Mouse (Mus musculus) ES-CJ7 (cell line): Measurements from ENCODE around the gene Cpm.
"Not testable (repeated sequence)": the region's sequence is repeated elsewhere in the genome, so short reads cannot be mapped to it uniquely, and the experiment has no call there.

ENCODE experiments used
- DNase-seq: peaks from one replicate; pipeline ENCODE4 v3.0.0; 2011; ENCODE audit warnings: low read depth, low spot score

Cpm gene

GRCm38 (mm10) chr10:117593041-117593570 lies 36.2 kb upstream of the Cpm start:
- no peak for DNase-seq

GRCm38 (mm10) chr10:117593857-117594256 lies 35.4 kb upstream of the Cpm start:
- DNase-seq = no peak

GRCm38 (mm10) chr10:117594291-117594850 lies 34.9 kb upstream of the Cpm start:
- DNase-seq = no peak

GRCm38 (mm10) chr10:117594913-117595312 lies 34.4 kb upstream of the Cpm start:
- DNase-seq = no peak

GRCm38 (mm10) chr10:117595442-117596164 lies 33.7 kb upstream of the Cpm start:
- no peak for DNase-seq

- no peak for DNase-seq
Observed at GRCm38 (mm10) chr10:117596165-117596735, 33.0 kb upstream of the Cpm start.

GRCm38 (mm10) chr10:117596771-117597324 lies 32.5 kb upstream of the Cpm start:
- DNase-seq = no peak

- DNase-seq = not testable (repeated sequence)
Observed at GRCm38 (mm10) chr10:117597371-117598265, 31.7 kb upstream of the Cpm start.

- DNase-seq = no peak
Observed at GRCm38 (mm10) chr10:117598266-117598950, 30.9 kb upstream of the Cpm start.

- peak; percentile 19 for DNase-seq
Observed at GRCm38 (mm10) chr10:117598951-117599572, 30.2 kb upstream of the Cpm start.

- DNase-seq = no peak
Observed at GRCm38 (mm10) chr10:117601146-117602035, 27.9 kb upstream of the Cpm start.

GRCm38 (mm10) chr10:117602325-117603129 lies 26.8 kb upstream of the Cpm start:
- DNase-seq = no peak

GRCm38 (mm10) chr10:117603130-117603833 lies 26.0 kb upstream of the Cpm start:
- no peak for DNase-seq

- DNase-seq = no peak
Observed at GRCm38 (mm10) chr10:117603834-117604623, 25.3 kb upstream of the Cpm start.

- no peak for DNase-seq
Observed at GRCm38 (mm10) chr10:117604624-117605282, 24.5 kb upstream of the Cpm start.
